Mouse (Mus musculus) ES-E14 (cell line): ENCODE results near the gene Samd14.
"Not testable (repeated sequence)": the region's sequence is repeated elsewhere in the genome, so short reads cannot be mapped to it uniquely, and the experiment has no call there.

Source experiments
- CHD2 ChIP-seq: IDR thresholded peaks from 2 replicates; pipeline ENCODE4 v1.6.1; 2014; ENCODE audit warnings: mild to moderate bottlenecking, low read depth, low read length, inconsistent platforms
- HCFC1 ChIP-seq: IDR thresholded peaks from 2 replicates; pipeline ENCODE4 v1.6.1; 2012; ENCODE audit warnings: low read length, inconsistent platforms, borderline replicate concordance; ENCODE audit not compliant: insufficient read depth
- MAFK ChIP-seq: IDR thresholded peaks from 2 replicates; pipeline ENCODE4 v1.6.1; 2014; ENCODE audit warnings: mild to moderate bottlenecking, low read depth, low read length, inconsistent platforms; ENCODE audit not compliant: insufficient read depth
- ZC3H11A ChIP-seq: IDR thresholded peaks from 2 replicates; pipeline ENCODE4 v1.6.1; 2012; ENCODE audit warnings: low read depth, mild to moderate bottlenecking, inconsistent platforms, low read length, borderline replicate concordance
- ZNF384 ChIP-seq: IDR thresholded peaks from 2 replicates; pipeline ENCODE4 v1.6.1; 2012; ENCODE audit warnings: low read depth, low read length, inconsistent platforms

DNA sequence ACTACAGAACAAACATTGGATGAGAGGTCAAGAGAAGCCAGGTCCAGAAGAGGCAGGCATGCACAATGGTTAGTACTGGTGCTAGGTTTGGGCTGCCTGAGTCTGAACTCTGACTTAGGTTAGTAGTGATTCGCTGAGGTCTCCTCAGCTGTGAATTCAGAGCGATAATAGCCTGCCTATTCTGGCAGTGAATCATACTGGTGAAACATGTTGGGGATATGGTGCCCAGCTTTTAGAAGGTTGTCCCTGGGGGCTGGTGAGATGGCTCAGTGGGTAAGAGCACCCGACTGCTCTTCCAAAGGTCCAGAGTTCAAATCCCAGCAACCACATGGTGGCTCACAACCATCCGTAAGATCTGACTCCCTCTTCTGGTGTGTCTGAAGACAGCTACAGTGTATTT, 40.0 kb upstream of the Samd14 start:
- not testable (repeated sequence) for TF ChIP-seq ZNF384, HCFC1, CHD2, ZC3H11A, MAFK
